Mouse (Mus musculus) cerebellum, postnatal 10 days (tissue): ENCODE results near the gene Gm13278.
"Not testable (repeated sequence)": the region's sequence is repeated elsewhere in the genome, so short reads cannot be mapped to it uniquely, and the experiment has no call there.

ENCODE experiments used
- DNase-seq, 2 experiments: peaks; one replicate each; pipeline ENCODE4 v3.0.0; 2021; ENCODE audit warnings: mixed read lengths in 2 of 2

Gene Gm13278

GRCm38 (mm10) chr4:88791250-88791649, at the start of gene Gm13278:
Gene Gm13278, plus strand, starts transcription at chr4:88791550.
- not testable (repeated sequence) for DNase-seq

GRCm38 (mm10) chr4:88742771-88743371, 48.5 kb upstream of the Gm13278 start:
- no peak for DNase-seq

GRCm38 (mm10) chr4:88744207-88744606, 47.1 kb upstream of the Gm13278 start:
- peak in 1 of 2 experiments; percentile 20 for DNase-seq

GRCm38 (mm10) chr4:88749926-88750325, 41.4 kb upstream of the Gm13278 start:
- DNase-seq = peak in 1 of 2 experiments; percentile 15

GRCm38 (mm10) chr4:88754818-88755340, 36.5 kb upstream of the Gm13278 start, which contains the start of gene Gm13271:
Gene Gm13271, plus strand, starts transcription at chr4:88754868.
- peak; percentile 73 for DNase-seq

DNA sequence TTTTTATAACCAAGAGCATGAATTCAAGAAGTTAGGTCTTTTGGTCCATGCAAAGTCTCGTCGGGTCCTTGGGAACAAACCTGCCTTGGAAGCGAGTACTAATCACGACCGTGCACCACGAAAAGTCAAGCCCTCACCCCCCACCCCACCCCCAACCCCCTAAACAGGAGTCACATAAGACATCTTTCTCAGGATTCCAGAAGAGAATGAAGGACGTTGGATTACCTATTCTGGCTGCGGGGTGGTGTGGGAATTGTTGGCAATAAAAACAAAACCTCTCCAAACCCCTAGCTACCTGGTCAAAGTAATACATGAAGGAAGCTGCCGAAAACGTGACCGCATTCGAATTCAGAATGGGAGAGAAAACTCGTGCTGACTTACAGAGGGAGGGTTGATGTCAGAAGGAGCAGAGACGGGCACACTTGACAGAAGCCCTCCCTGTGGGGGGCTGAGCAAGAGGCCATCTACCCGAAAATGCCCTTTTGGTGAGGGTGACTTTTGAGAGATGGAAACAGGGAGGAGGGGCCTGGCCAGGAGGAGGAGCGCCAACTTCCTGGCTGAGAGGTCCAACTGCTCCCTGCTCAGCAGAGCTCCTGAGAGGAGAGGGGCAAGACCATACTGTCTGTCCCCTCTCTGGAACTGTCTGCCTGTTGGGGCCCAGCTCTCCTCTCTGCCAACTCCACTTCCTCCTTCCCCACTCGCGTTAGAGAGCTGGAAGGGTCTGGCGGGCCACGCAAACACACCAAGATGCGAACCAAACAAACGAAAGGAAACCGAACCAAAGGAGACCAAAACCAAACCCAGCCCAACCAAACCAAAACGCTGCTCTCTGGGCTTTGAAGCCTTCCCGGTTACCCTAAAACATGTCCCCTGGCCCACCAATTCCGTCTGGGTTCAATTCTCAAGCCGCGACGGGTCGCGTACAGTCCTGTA, 34.5 kb upstream of the Gm13278 start:
- peak; percentile 11 to 25 for DNase-seq

- DNase-seq = peak; percentile 88 to 90
These were observed 33.7 kb upstream of the Gm13278 start for GRCm38 (mm10) chr4:88757628-88758031.

- not testable (repeated sequence) for DNase-seq
These were observed 32.6 kb upstream of the Gm13278 start for GRCm38 (mm10) chr4:88758751-88759150.

GRCm38 (mm10) chr4:88759610-88760268, 31.6 kb upstream of the Gm13278 start, which contains the start of gene Gm13283:
Gene Gm13283, plus strand, starts transcription at chr4:88760119.
- DNase-seq = peak; percentile 37 to 38

DNA sequence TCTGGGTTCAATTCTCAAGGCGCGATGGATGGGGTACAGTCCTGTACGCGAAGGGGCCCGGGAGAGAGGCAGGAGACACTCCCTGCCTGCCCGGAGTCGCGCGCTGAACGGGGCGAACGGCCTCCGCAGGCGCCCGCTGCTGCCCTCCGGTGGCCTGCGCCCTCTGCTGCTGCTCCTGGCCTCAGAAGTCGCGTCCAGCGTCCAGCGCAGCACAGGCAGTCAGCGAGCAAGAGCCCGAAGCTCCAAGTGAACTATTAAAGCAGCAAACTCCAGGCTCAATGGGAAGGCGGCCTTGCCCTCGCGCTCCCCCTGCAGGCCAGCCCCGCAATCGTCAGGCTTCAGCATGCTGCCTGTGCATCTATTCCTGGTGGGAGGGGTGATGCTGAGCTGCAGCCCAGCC, 30.9 kb upstream of the Gm13278 start:
- DNase-seq = peak; percentile 62 to 78

DNA sequence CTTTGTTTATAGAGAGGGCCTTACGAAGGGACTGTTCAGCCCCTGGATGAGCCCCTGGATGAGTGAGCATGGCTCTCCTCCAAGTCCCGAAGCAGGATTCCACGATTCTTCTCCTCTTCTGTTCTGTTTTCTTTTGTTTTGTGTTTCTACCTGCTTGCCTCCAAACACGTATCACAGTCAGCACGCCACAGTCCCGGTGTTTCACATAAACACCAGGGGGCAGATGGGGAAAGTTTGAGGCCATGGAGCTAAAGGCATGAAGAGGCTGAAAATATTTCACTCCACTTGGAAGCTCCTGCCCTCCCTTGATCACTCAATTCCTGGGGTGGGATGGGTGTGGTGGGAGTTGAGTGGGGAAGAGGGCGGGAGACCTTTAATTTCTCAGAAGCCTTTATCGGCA, 29.6 kb upstream of the Gm13278 start:
- DNase-seq = peak; percentile 74 to 78

DNA sequence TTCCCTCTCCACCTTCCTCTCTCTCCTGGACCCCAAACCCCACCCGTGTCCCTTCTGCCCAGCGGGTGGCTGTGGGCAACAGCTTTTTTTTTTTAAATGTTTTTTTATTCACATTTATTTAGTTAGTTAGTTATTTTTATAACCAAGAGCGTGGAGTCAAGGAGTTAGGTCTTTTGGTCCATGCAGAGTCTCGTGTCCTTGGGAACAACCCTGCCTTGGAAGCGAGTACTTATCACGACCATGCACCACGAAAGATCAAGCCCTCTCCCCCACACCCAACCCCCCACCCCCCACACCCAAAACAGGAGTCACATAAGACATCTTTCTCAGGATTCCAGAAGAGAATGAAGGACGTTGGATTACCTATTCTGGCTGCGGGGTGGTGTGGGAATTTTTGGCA, 29.0 kb upstream of the Gm13278 start:
- DNase-seq = peak in 1 of 2 experiments; percentile 27

- peak; percentile 18 to 49 for DNase-seq
These were observed 27.8 kb upstream of the Gm13278 start for GRCm38 (mm10) chr4:88763384-88764018.

GRCm38 (mm10) chr4:88773534-88773933, 17.8 kb upstream of the Gm13278 start, which contains the start of gene Gm13290:
Gene Gm13290, plus strand, starts transcription at chr4:88773834.
- DNase-seq = not testable (repeated sequence)

DNA sequence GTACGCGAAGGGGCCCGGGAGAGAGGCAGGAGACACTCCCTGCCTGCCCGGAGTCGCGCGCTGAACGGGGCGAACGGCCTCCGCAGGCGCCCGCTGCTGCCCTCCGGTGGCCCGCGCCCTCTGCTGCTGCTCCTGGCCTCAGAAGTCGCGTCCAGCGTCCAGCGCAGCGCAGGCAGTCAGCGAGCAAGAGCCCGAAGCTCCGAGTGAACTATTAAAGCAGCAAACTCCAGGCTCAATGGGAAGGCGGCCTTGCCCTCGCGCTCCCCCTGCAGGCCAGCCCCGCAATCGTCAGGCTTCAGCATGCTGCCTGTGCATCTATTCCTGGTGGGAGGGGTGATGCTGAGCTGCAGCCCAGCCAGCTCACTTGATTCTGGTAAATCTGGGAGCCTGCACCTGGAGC, 14.7 kb upstream of the Gm13278 start, which contains the start of gene Gm13289:
Gene Gm13289 (plus strand): TSS at position 301 of the 400 bp plus-strand sequence.
- DNase-seq = not testable (repeated sequence)

GRCm38 (mm10) chr4:88779550-88779949, 11.8 kb upstream of the Gm13278 start, which contains the start of gene Gm13272:
Gene Gm13272, plus strand, starts transcription at chr4:88779850.
- not testable (repeated sequence) for DNase-seq

- peak in 1 of 2 experiments; percentile 3 for DNase-seq
These were observed 11.0 kb upstream of the Gm13278 start for GRCm38 (mm10) chr4:88780320-88780719.

- not testable (repeated sequence) for DNase-seq
These were observed 9.5 kb upstream of the Gm13278 start, which contains the start of gene Ifnz for GRCm38 (mm10) chr4:88781831-88782230. Gene Ifnz, plus strand, starts transcription at chr4:88782131.

- DNase-seq = not testable (repeated sequence)
These were observed 9.0 kb upstream of the Gm13278 start for GRCm38 (mm10) chr4:88782335-88782734.

DNA sequence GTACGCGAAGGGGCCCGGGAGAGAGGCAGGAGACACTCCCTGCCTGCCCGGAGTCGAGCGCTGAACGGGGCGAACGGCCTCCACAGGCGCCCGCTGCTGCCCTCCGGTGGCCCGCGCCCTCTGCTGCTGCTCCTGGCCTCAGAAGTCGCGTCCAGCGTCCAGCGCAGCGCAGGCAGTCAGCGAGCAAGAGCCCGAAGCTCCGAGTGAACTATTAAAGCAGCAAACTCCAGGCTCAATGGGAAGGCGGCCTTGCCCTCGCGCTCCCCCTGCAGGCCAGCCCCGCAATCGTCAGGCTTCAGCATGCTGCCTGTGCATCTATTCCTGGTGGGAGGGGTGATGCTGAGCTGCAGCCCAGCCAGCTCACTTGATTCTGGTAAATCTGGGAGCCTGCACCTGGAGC, 5.9 kb upstream of the Gm13278 start, which contains the start of gene Gm13276:
Gene Gm13276 (plus strand): TSS at position 301 of the 400 bp plus-strand sequence.
- not testable (repeated sequence) for DNase-seq

DNA sequence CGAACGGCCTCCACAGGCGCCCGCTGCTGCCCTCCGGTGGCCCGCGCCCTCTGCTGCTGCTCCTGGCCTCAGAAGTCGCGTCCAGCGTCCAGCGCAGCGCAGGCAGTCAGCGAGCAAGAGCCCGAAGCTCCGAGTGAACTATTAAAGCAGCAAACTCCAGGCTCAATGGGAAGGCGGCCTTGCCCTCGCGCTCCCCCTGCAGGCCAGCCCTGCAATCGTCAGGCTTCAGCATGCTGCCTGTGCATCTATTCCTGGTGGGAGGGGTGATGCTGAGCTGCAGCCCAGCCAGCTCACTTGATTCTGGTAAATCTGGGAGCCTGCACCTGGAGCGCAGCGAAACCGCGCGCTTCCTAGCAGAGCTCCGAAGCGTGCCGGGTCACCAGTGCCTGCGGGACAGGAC, 2.9 kb upstream of the Gm13278 start, which contains the start of gene Gm13277:
Gene Gm13277 (plus strand): TSS at position 231 of the 400 bp plus-strand sequence.
- DNase-seq = peak; percentile 74 to 82
